Mouse (Mus musculus) lung, postnatal 0 days (tissue): ENCODE measurements at regions not wholly inside any gene's neighbourhood (a gene's known extent, or its start where the extent isn't known, plus 50 kb on each side); places are given as distances from the start of the nearest gene placed in this dataset.

Experiments
- CTCF ChIP-seq: IDR thresholded peaks from 2 replicates; pipeline ENCODE4 v1.5.1; 2016; ENCODE audit warnings: antibody characterized with exemption, mild to moderate bottlenecking
- EP300 ChIP-seq: IDR thresholded peaks from 2 replicates; pipeline ENCODE4 v1.6.1; 2016; ENCODE audit warnings: antibody characterized with exemption, mild to moderate bottlenecking, control low read depth

- TF ChIP-seq CTCF: no peak
- no peak for TF ChIP-seq EP300
These were observed 61.4 kb upstream of the Arhgap5 start for GRCm38 (mm10) chr12:52442337-52442736.
